Mouse (Mus musculus): ENCODE data around the gene Zbtb48.

DNA sequence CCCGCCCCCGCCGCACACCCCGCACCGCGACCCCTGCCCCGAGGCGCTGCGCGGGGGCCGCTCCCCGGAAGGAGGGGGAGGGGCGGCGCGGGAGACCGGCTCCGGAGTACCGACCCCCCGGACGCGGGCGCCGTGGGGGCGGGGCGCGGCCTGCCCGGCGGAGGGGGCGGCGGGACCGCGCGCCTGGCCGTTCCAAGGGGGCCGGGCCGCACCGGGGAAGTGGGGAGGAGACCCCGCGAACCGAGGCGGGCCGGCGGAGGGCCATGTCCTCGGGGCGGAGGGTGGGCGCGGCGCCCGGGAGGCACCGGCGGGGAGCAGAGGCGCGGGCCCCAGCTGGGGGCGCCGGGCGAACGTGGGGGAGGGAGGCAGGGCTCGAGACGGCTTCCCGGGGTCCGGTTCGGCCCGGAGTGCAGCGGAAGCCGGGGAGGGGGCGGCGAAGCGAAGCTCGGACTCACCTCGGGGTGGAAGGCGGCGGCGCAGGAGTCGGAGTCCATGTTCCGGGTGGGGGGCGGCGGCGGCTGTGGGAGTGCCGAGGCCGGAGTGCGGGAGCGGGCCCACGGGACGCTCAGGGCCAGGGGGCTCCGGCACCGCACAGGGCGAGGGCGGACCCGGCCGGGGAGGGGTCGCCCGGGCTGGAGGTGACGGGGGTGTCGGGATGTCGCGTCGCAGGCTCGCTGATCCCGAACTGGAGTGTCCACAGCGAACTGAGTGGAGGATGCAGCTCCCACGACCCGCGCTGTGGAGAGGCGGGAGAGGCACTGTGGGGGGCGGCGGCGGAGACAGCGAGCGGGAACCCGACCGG lies 31.9 kb downstream of the Zbtb48 start:
- no peak for TF ChIP-seq TAL1 (IDR thresholded peaks at IDR 0.05; ENCODE audit: low read length)
- no peak for TF ChIP-seq GATA1 (IDR thresholded peaks at IDR 0.05; ENCODE audit: low read length)
